Mouse (Mus musculus) MEL (cell line): Measurements from ENCODE around the gene Fbxl19. TPM values are rescaled to one million over a fixed set of nuclear protein-coding genes. Genes with fewer than 3 reads are reported as not detected.

ENCODE experiments used
- DNase-seq: peaks from one replicate; pipeline ENCODE4 v3.0.0; 2011; ENCODE audit warnings: low read depth, low spot score
- H3K27ac ChIP-seq: 2 replicates; pipeline ENCODE4 v1.5.1; 2012; ENCODE audit warnings: low read depth, mild to moderate bottlenecking, control low read depth, low read length, moderate library complexity; ENCODE audit not compliant: control insufficient read depth
- H3K27me3 ChIP-seq, 2 experiments: fragments of 150-350 bp in 1 of 2; sonication (generic) in 1 of 2; 2 replicates each; pipeline ENCODE4 v1.6.1; 2012; ENCODE audit warnings: low read length in 2 of 2, mild to moderate bottlenecking in 2 of 2, improper control_type of control experiment in 1 of 2, moderate library complexity in 1 of 2; ENCODE audit not compliant: insufficient read depth in 2 of 2, control insufficient read depth in 1 of 2
- H3K36me3 ChIP-seq, 2 experiments: 2 replicates each; pipeline ENCODE4 v1.6.1; 2012 to 2014; ENCODE audit warnings: low read length in 2 of 2, improper control_type of control experiment in 1 of 2, inconsistent platforms in 1 of 2, mild to moderate bottlenecking in 1 of 2; ENCODE audit not compliant: insufficient read depth in 2 of 2, control insufficient read depth in 1 of 2
- H3K4me1 ChIP-seq, 2 experiments: fragments of 150-350 bp in 1 of 2; sonication (generic) in 1 of 2; 2 replicates each; pipeline ENCODE4 v1.6.1; 2012; ENCODE audit warnings: low read length in 2 of 2, improper control_type of control experiment in 1 of 2, mild to moderate bottlenecking in 1 of 2; ENCODE audit not compliant: insufficient read depth in 2 of 2, control insufficient read depth in 1 of 2
- H3K4me3 ChIP-seq, 2 experiments: fragments of 150-350 bp in 1 of 2; sonication (generic) in 1 of 2; 2 replicates each; pipeline ENCODE4 v1.5.1; 2012; ENCODE audit warnings: low read depth in 2 of 2, low read length in 2 of 2, mild to moderate bottlenecking in 2 of 2, moderate library complexity in 2 of 2, control low read depth in 1 of 2, improper control_type of control experiment in 1 of 2; ENCODE audit not compliant: control insufficient read depth in 1 of 2, insufficient read depth in 1 of 2
- H3K79me2 ChIP-seq: 2 replicates; pipeline ENCODE4 v1.6.1; 2012; ENCODE audit warnings: mild to moderate bottlenecking, low read length, moderate library complexity; ENCODE audit not compliant: control insufficient read depth, poor library complexity, insufficient read depth
- H3K9ac ChIP-seq: 2 replicates; pipeline ENCODE4 v1.6.1; 2012; ENCODE audit warnings: low read depth, mild to moderate bottlenecking, control low read depth, low read length, moderate library complexity; ENCODE audit not compliant: control insufficient read depth, poor library complexity, severe bottlenecking
- H3K9me3 ChIP-seq: fragments of 150-350 bp; sonication (generic); replicated peaks from 2 replicates; pipeline ENCODE4 v1.6.1; 2012; ENCODE audit warnings: mild to moderate bottlenecking, low read length, improper control_type of control experiment, moderate library complexity; ENCODE audit not compliant: insufficient read depth
- BHLHE40 ChIP-seq: IDR thresholded peaks from 2 replicates; pipeline ENCODE4 v1.6.1; 2012; ENCODE audit warnings: low read depth, mild to moderate bottlenecking, inconsistent platforms, low read length, improper control_type of control experiment, borderline replicate concordance
- CHD1 ChIP-seq: IDR thresholded peaks from 2 replicates; pipeline ENCODE4 v1.6.1; 2012; ENCODE audit warnings: low read depth, mild to moderate bottlenecking, inconsistent platforms, low read length, improper control_type of control experiment
- CHD2 ChIP-seq: IDR thresholded peaks from 2 replicates; pipeline ENCODE4 v1.6.1; 2011; ENCODE audit warnings: low read length, improper control_type of control experiment
- CTCF ChIP-seq, 3 experiments: IDR thresholded peaks in 2 of 3; conservative IDR thresholded peaks in 1 of 3; 2 replicates each; pipeline ENCODE4 v1.5.1; 2011 to 2012; ENCODE audit warnings: low read length in 3 of 3, low read depth in 2 of 3, mild to moderate bottlenecking in 2 of 3, improper control_type of control experiment in 1 of 3, inconsistent platforms in 1 of 3, mixed read lengths in 1 of 3, moderate library complexity in 1 of 3; ENCODE audit not compliant: control insufficient read depth in 1 of 3, insufficient read depth in 1 of 3, poor library complexity in 1 of 3, severe bottlenecking in 1 of 3
- E2F4 ChIP-seq: IDR thresholded peaks from 2 replicates; pipeline ENCODE4 v1.6.1; 2011; ENCODE audit warnings: low read depth, low read length, improper control_type of control experiment, borderline replicate concordance
- ELF1 ChIP-seq: IDR thresholded peaks from 2 replicates; pipeline ENCODE4 v1.6.1; 2014; ENCODE audit warnings: low read depth, mild to moderate bottlenecking, inconsistent platforms, low read length, improper control_type of control experiment, moderate library complexity
- EP300 ChIP-seq, 2 experiments: IDR thresholded peaks; 2 replicates each; pipeline ENCODE4 v1.6.1; 2011; ENCODE audit warnings: improper control_type of control experiment in 2 of 2, low read length in 2 of 2, low read depth in 1 of 2, mild to moderate bottlenecking in 1 of 2
- GABPA ChIP-seq: IDR thresholded peaks from 2 replicates; pipeline ENCODE4 v1.6.1; 2012; ENCODE audit warnings: low read depth, mild to moderate bottlenecking, inconsistent platforms, low read length, improper control_type of control experiment, moderate library complexity
- GATA1 ChIP-seq: IDR thresholded peaks from 2 replicates; pipeline ENCODE4 v1.6.1; 2011; ENCODE audit warnings: low read depth, low read length, improper control_type of control experiment
- HCFC1 ChIP-seq: IDR thresholded peaks from 2 replicates; pipeline ENCODE4 v1.6.1; 2012; ENCODE audit warnings: low read depth, mild to moderate bottlenecking, inconsistent platforms, low read length, improper control_type of control experiment, moderate library complexity
- KAT2A ChIP-seq: conservative IDR thresholded peaks from 2 replicates; pipeline ENCODE4 v1.6.1; 2012; ENCODE audit warnings: low read depth, low read length, improper control_type of control experiment, inconsistent platforms
- MEF2A ChIP-seq: IDR thresholded peaks from 2 replicates; pipeline ENCODE4 v1.6.1; 2014; ENCODE audit warnings: low read depth, mild to moderate bottlenecking, inconsistent platforms, low read length, improper control_type of control experiment; ENCODE audit not compliant: poor library complexity, insufficient replicate concordance, severe bottlenecking; ENCODE audit errors: extremely low read depth
- MXI1 ChIP-seq: IDR thresholded peaks from 2 replicates; pipeline ENCODE4 v1.6.1; 2011; ENCODE audit warnings: mild to moderate bottlenecking, low read depth, low read length, improper control_type of control experiment
- MYB ChIP-seq: IDR thresholded peaks from 2 replicates; pipeline ENCODE4 v1.6.1; 2011; ENCODE audit warnings: mild to moderate bottlenecking, low read depth, low read length, improper control_type of control experiment
- NELFE ChIP-seq: IDR thresholded peaks from 2 replicates; pipeline ENCODE4 v1.6.1; 2011; ENCODE audit warnings: low read depth, low read length, improper control_type of control experiment
- NRF1 ChIP-seq: IDR thresholded peaks from 2 replicates; pipeline ENCODE4 v1.6.1; 2014; ENCODE audit warnings: low read depth, mild to moderate bottlenecking, inconsistent platforms, low read length, improper control_type of control experiment, moderate library complexity; ENCODE audit not compliant: poor library complexity, insufficient read depth, severe bottlenecking
- POLR2A ChIP-seq, 2 experiments: IDR thresholded peaks; 2 replicates each; pipeline ENCODE4 v1.6.1; 2011 to 2012; ENCODE audit warnings: low read length in 2 of 2, mild to moderate bottlenecking in 2 of 2, control low read depth in 1 of 2, improper control_type of control experiment in 1 of 2, low read depth in 1 of 2, moderate library complexity in 1 of 2; ENCODE audit not compliant: control insufficient read depth in 1 of 2, insufficient read depth in 1 of 2, poor library complexity in 1 of 2
- POLR2AphosphoS2 ChIP-seq: IDR thresholded peaks from 2 replicates; pipeline ENCODE4 v1.6.1; 2011; ENCODE audit warnings: low read length, improper control_type of control experiment
- POLR2AphosphoS5 ChIP-seq: IDR thresholded peaks from 2 replicates; pipeline ENCODE4 v1.6.1; 2012; ENCODE audit warnings: low read depth, borderline replicate concordance, mild to moderate bottlenecking, inconsistent platforms, low read length, moderate library complexity, mixed read lengths
- RAD21 ChIP-seq: IDR thresholded peaks from 2 replicates; pipeline ENCODE4 v1.6.1; 2011; ENCODE audit warnings: mild to moderate bottlenecking, low read depth, low read length, improper control_type of control experiment
- SIN3A ChIP-seq: IDR thresholded peaks from 2 replicates; pipeline ENCODE4 v1.6.1; 2012; ENCODE audit warnings: low read length, improper control_type of control experiment, inconsistent platforms
- TAL1 ChIP-seq: IDR thresholded peaks from 2 replicates; pipeline ENCODE4 v1.6.1; 2012; ENCODE audit warnings: mild to moderate bottlenecking, inconsistent platforms, low read length, moderate library complexity, mixed read lengths
- TBP ChIP-seq: IDR thresholded peaks from 2 replicates; pipeline ENCODE4 v1.8.0; 2011; ENCODE audit warnings: low read depth, low read length, improper control_type of control experiment
- UBTF ChIP-seq: IDR thresholded peaks from 2 replicates; pipeline ENCODE4 v1.6.1; 2012; ENCODE audit warnings: low read depth, mild to moderate bottlenecking, inconsistent platforms, low read length, improper control_type of control experiment, moderate library complexity, borderline replicate concordance; ENCODE audit not compliant: insufficient read depth
- USF1 ChIP-seq: IDR thresholded peaks from 2 replicates; pipeline ENCODE4 v1.6.1; 2014; ENCODE audit warnings: low read depth, mild to moderate bottlenecking, inconsistent platforms, low read length, improper control_type of control experiment, moderate library complexity
- polyA plus RNA-seq, 2 experiments: library from polyadenylated mRNA; stranded (reverse) in 1 of 2; unstranded in 1 of 2; fragments of >175 nt in 1 of 2; fragments of >200 nt in 1 of 2; gene quantifications; 2 replicates each; pipeline versions ENCODE4 v1.2.1 to v1.2.4; 2012; ENCODE audit warnings: low replicate concordance in 2 of 2, low read depth in 1 of 2; ENCODE audit not compliant: insufficient read length in 2 of 2, insufficient read depth in 1 of 2, missing spikeins in 1 of 2
- total RNA-seq: library from RNA; depleted of rRNA; stranded (reverse); fragments of 300-350 nt; gene quantifications from 2 replicates; pipeline ENCODE4 v1.2.3, GENCODE M21; 2012

Fbxl19 gene
- total and polyA plus RNA-seq, 3 experiments, result 46.7 to 58.3 TPM; not detected in 1

DNA sequence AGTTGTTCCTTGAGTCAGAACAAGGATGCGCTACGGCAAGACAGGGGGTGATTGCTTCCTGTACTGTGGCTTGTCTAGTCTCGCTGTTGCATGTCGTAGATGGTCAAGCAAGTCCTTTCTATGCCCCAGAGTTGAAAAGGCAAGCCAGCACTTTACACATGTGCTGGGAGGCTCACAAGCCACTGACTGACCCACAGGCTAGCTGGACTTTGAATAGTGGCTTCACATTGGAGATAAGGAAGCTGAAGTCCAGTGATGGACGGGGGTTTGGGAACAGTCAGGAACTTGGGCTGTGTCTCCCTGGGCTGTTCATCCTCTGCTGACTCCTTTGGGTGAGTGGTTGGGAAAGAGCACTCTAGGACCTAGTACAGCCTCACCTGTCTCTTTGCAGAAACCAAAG lies 7.3 kb downstream of the Fbxl19 start:
- H3K79me2 ChIP-seq, result peaks cover 2% of the 10 kb centered on the region; the same call in 1 of the 2 replicates
- no peak for DNase-seq
- H3K4me3 ChIP-seq, result no peak overlapping the region
- peaks cover 0 to 2% of the 10 kb centered on the region in 2 experiments; a peak in 1 of 4 replicates for H3K36me3 ChIP-seq
- no peaks in the 10 kb centered on the region for H3K9me3 ChIP-seq
- H3K4me1 ChIP-seq, result no peaks in the 10 kb centered on the region
- no peak overlapping the region for H3K9ac ChIP-seq
- H3K27me3 ChIP-seq, result no peaks in the 10 kb centered on the region
- no peak overlapping the region for H3K27ac ChIP-seq
- TF ChIP-seq RAD21 (no peak), CHD1 (no peak)
- TF ChIP-seq, all 39 proteins: peak for 0

DNA sequence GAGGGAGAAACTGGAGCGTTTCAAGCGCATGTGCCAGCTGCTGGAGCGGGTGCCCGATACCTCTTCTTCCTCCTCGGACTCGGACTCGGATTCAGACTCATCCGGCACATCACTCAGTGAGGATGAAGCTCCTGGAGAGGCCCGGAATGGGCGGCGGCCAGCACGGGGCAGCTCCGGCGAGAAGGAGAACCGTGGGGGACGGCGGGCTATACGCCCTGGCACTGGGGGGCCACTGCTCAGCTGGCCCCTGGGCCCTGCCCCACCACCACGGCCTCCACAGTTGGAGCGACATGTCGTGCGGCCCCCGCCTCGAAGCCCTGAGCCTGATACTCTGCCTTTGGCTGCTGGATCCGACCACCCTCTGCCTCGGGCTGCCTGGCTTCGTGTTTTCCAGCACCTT lies 7.7 kb downstream of the Fbxl19 start:
- Histone ChIP-seq H3K79me2 (no peaks in the 10 kb centered on the region), H3K4me1 (no peaks in the 10 kb centered on the region), H3K9ac (no peak overlapping the region), H3K9me3 (no peaks in the 10 kb centered on the region), H3K27ac (no peak overlapping the region), H3K36me3 (peaks cover 0 to 2% of the 10 kb centered on the region in 2 experiments; a peak in 1 of 4 replicates), H3K27me3 (no peaks in the 10 kb centered on the region), H3K4me3 (no peak overlapping the region)
- no peak for DNase-seq
- TF ChIP-seq RAD21 (no peak), TBP (no peak), TAL1 (no peak), POLR2AphosphoS2 (no peak), GABPA (no peak), NELFE (no peak), CTCF (IDR thresholded peaks at IDR 0.05 in 2 of 3, conservative IDR thresholded peaks at IDR 0.05 in 1 of 3; ENCODE audit: control insufficient read depth in 1 of 3, insufficient read depth in 1 of 3, low read depth in 2 of 3, low read length in 3 of 3, poor library complexity in 1 of 3, severe bottlenecking in 1 of 3) (no peak), MYB (no peak), KAT2A (no peak), MEF2A (no peak), CHD1 (no peak), POLR2A (IDR thresholded peaks at IDR 0.05; ENCODE audit: control insufficient read depth in 1 of 2, insufficient read depth in 1 of 2, low read depth in 1 of 2, low read length in 2 of 2, poor library complexity in 1 of 2) (no peak), UBTF (no peak)

DNA sequence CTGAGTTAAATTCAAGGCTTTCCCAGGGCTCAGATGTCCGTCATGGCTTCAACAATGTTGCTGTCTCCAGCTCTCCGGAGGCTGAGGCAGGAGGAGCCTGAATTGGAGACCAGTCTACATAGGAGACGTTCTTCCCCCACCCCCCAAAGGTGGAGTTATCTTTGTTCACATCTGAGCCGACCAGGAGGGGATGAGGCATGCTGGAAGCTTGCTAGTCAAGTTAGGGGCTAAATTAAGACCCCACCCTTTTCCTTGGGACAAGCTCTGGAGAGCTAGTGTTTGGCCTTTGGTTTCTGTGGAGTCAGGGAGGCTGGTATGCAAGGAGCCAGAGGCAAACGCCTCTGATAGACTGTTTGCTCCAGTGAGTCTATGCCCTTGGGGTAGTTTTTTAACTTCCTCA lies 8.8 kb downstream of the Fbxl19 start:
- no peak overlapping the region for H3K9ac ChIP-seq
- H3K4me1 ChIP-seq, result no peaks in the 10 kb centered on the region
- no peaks in the 10 kb centered on the region for H3K27me3 ChIP-seq
- peaks cover 0 to 2% of the 10 kb centered on the region in 2 experiments; a peak in 1 of 4 replicates for H3K36me3 ChIP-seq
- no peak overlapping the region for H3K4me3 ChIP-seq
- H3K27ac ChIP-seq, result no peak overlapping the region
- DNase-seq, result no peak
- H3K79me2 ChIP-seq, result no peaks in the 10 kb centered on the region
- H3K9me3 ChIP-seq, result no peaks in the 10 kb centered on the region
- no peak for TF ChIP-seq MEF2A
- TF ChIP-seq CTCF (IDR thresholded peaks at IDR 0.05 in 2 of 3, conservative IDR thresholded peaks at IDR 0.05 in 1 of 3; ENCODE audit: control insufficient read depth in 1 of 3, insufficient read depth in 1 of 3, low read depth in 2 of 3, low read length in 3 of 3, poor library complexity in 1 of 3, severe bottlenecking in 1 of 3), result no peak
- TF ChIP-seq USF1, result no peak
- TF ChIP-seq E2F4, result no peak
- no peak for TF ChIP-seq GATA1
- TF ChIP-seq NELFE, result no peak
- no peak for TF ChIP-seq RAD21
- TF ChIP-seq EP300 (IDR thresholded peaks at IDR 0.05; ENCODE audit: low read depth in 1 of 2, low read length in 2 of 2), result no peak
- no peak for TF ChIP-seq POLR2AphosphoS5
- TF ChIP-seq MXI1, result no peak
- no peak for TF ChIP-seq ELF1
- no peak for TF ChIP-seq GABPA
- TF ChIP-seq CHD2, result no peak
- TF ChIP-seq MYB, result no peak
- TF ChIP-seq SIN3A, result no peak
- TF ChIP-seq HCFC1, result no peak
- TF ChIP-seq BHLHE40, result no peak
- no peak for TF ChIP-seq KAT2A
- TF ChIP-seq NRF1, result no peak
